Mouse (Mus musculus) forebrain, postnatal 0 days (tissue): ENCODE results near the gene Fars2. TPM values are rescaled to one million over a fixed set of nuclear protein-coding genes. Genes with fewer than 3 reads are reported as not detected.

ENCODE experiments used
- ATAC-seq: fragments of 200-750 bp; cut with Nextera tagmentation; 2 replicates; pipeline ENCODE4 v1.8.0; 2017; ENCODE audit warnings: mild to moderate bottlenecking, moderate library complexity
- DNase-seq: peaks from one replicate; pipeline ENCODE4 v3.0.0-alpha.2; 2015
- H3K27ac ChIP-seq: fragments of 300-500 bp; sonication (generic); 2 replicates; pipeline ENCODE4 v1.5.1; 2014; ENCODE audit warnings: low read depth, mild to moderate bottlenecking, antibody characterized with exemption, low read length, moderate library complexity, mixed read lengths
- H3K27me3 ChIP-seq: fragments of 300-500 bp; sonication (generic); 2 replicates; pipeline ENCODE4 v1.6.1; 2014; ENCODE audit warnings: mild to moderate bottlenecking, low read length, mixed read lengths; ENCODE audit not compliant: insufficient read depth
- H3K36me3 ChIP-seq: fragments of 300-500 bp; sonication (generic); 2 replicates; pipeline ENCODE4 v1.6.1; 2014; ENCODE audit warnings: mild to moderate bottlenecking, moderate library complexity; ENCODE audit not compliant: insufficient read depth
- H3K4me1 ChIP-seq: fragments of 300-500 bp; sonication (generic); 2 replicates; pipeline ENCODE4 v1.6.1; 2014; ENCODE audit warnings: antibody characterized with exemption; ENCODE audit not compliant: insufficient read depth
- H3K4me2 ChIP-seq: fragments of 300-500 bp; sonication (generic); 2 replicates; pipeline ENCODE4 v1.6.1; 2014; ENCODE audit warnings: low read depth, mild to moderate bottlenecking, moderate library complexity
- H3K4me3 ChIP-seq: fragments of 300-500 bp; sonication (generic); 2 replicates; pipeline ENCODE4 v1.5.1; 2014; ENCODE audit warnings: low read depth, low read length, mixed read lengths
- H3K9ac ChIP-seq: fragments of 300-500 bp; sonication (generic); 2 replicates; pipeline ENCODE4 v1.6.1; 2014; ENCODE audit warnings: mild to moderate bottlenecking
- H3K9me3 ChIP-seq: fragments of 300-500 bp; sonication (generic); 2 replicates; pipeline ENCODE4 v1.6.1; 2016; ENCODE audit warnings: low read length
- CTCF ChIP-seq: sonication (generic); IDR thresholded peaks from 2 replicates; pipeline ENCODE4 v1.5.1; 2016; ENCODE audit warnings: antibody characterized with exemption, control low read depth, low read depth
- WGBS: fragments of 180-500 bp; shearing (Covaris S2); extraction: QIAGEN DNeasy Blood & Tissue Kit; methylation state at CpG from one replicate; pipeline ENCODE4 v1.1.7; 2014; 5-methylcytosine and 5-hydroxymethylcytosine counted together
- polyA plus RNA-seq: library from polyadenylated mRNA; unstranded; fragments of >200 nt; fragmentation: Nextera tagmentation; extraction: Ambion mirVana; gene quantifications from 2 replicates; pipeline ENCODE4 v1.2.1, GENCODE M21; 2015
- total RNA-seq: library from RNA; depleted of rRNA; stranded (reverse); fragments of >200 nt; gene quantifications from 2 replicates; pipeline ENCODE4 v1.2.3, GENCODE M21; 2014

The Fars2 gene
- total and polyA plus RNA-seq, 2 experiments from 2014 or later: 29.9 to 35.5 TPM

- no peak overlapping the region for H3K27ac ChIP-seq
- no peaks in the 10 kb centered on the region for H3K4me1 ChIP-seq
- no peaks in the 10 kb centered on the region for H3K9me3 ChIP-seq
- no peak for TF ChIP-seq CTCF
- H3K4me3 ChIP-seq: no peak overlapping the region
- DNase-seq (no peak), ATAC-seq (no peak)
- H3K36me3 ChIP-seq: no peaks in the 10 kb centered on the region
- whole genome bisulfite sequencing: 70% methylated on average over 4 of the region's 4 CpGs
- H3K9ac ChIP-seq: no peak overlapping the region
- H3K27me3 ChIP-seq: no peaks in the 10 kb centered on the region
- H3K4me2 ChIP-seq: no peak overlapping the region
Observed at GRCm38 (mm10) chr13:36500370-36500905, 383.2 kb downstream of the Fars2 start.

- no peak overlapping the region for H3K27ac ChIP-seq
- DNase-seq (no peak), ATAC-seq (no peak)
- H3K36me3 ChIP-seq: no peaks in the 10 kb centered on the region
- H3K27me3 ChIP-seq: no peaks in the 10 kb centered on the region
- H3K9me3 ChIP-seq: no peaks in the 10 kb centered on the region
- no peak for TF ChIP-seq CTCF
- H3K9ac ChIP-seq: no peak overlapping the region
- no peaks in the 10 kb centered on the region for H3K4me1 ChIP-seq
- 81% methylated on average over 3 of the region's 3 CpGs for WGBS
- H3K4me2 ChIP-seq: no peak overlapping the region
- H3K4me3 ChIP-seq: no peak overlapping the region
Observed at GRCm38 (mm10) chr13:36503551-36503950, 386.3 kb downstream of the Fars2 start.

GRCm38 (mm10) chr13:36503991-36504390 is 386.8 kb downstream of the Fars2 start:
- WGBS: 87% methylated on average over 7 of the region's 7 CpGs

GRCm38 (mm10) chr13:36505730-36506129 is 388.5 kb downstream of the Fars2 start:
- H3K4me3 ChIP-seq: no peak overlapping the region
- 86% methylated on average over 6 of the region's 6 CpGs for WGBS
- H3K4me1 ChIP-seq: no peaks in the 10 kb centered on the region
- no peak for TF ChIP-seq CTCF
- H3K9ac ChIP-seq: no peak overlapping the region
- no peaks in the 10 kb centered on the region for H3K27me3 ChIP-seq
- H3K36me3 ChIP-seq: no peaks in the 10 kb centered on the region
- no peak overlapping the region for H3K27ac ChIP-seq
- ATAC-seq (no peak), DNase-seq (no peak)
- no peaks in the 10 kb centered on the region for H3K9me3 ChIP-seq
- H3K4me2 ChIP-seq: no peak overlapping the region

More at GRCm38 (mm10) chr13:36503991-36504390, 386.8 kb downstream of the Fars2 start:
- ATAC-seq (no peak), DNase-seq (no peak)
- TF ChIP-seq CTCF: no peak
- no peaks in the 10 kb centered on the region for H3K27me3 ChIP-seq
- no peaks in the 10 kb centered on the region for H3K4me1 ChIP-seq
- H3K36me3 ChIP-seq: no peaks in the 10 kb centered on the region
- H3K9ac ChIP-seq: no peak overlapping the region
- no peak overlapping the region for H3K27ac ChIP-seq
- no peaks in the 10 kb centered on the region for H3K9me3 ChIP-seq
- H3K4me2 ChIP-seq: no peak overlapping the region
- H3K4me3 ChIP-seq: no peak overlapping the region

- 61% methylated on average over 5 of the region's 5 CpGs for WGBS
- 0 out of 2 replicates have a peak, but pooled peaks have one; percentile 12 for ATAC-seq
- no peaks in the 10 kb centered on the region for H3K9me3 ChIP-seq
- H3K27me3 ChIP-seq: no peaks in the 10 kb centered on the region
- H3K4me2 ChIP-seq: no peak overlapping the region
- no peak overlapping the region for H3K4me3 ChIP-seq
- no peak overlapping the region for H3K9ac ChIP-seq
- H3K4me1 ChIP-seq: no peaks in the 10 kb centered on the region
- no peaks in the 10 kb centered on the region for H3K36me3 ChIP-seq
- H3K27ac ChIP-seq: no peak overlapping the region
- TF ChIP-seq CTCF: 0 out of 2 replicates have a peak, but pooled peaks have one; percentile 12
- DNase-seq: peak; percentile 27
Observed at GRCm38 (mm10) chr13:36506315-36506714, 389.1 kb downstream of the Fars2 start.

- ATAC-seq (no peak), DNase-seq (no peak)
- Histone ChIP-seq H3K4me3 (no peak overlapping the region), H3K9ac (no peak overlapping the region), H3K9me3 (no peaks in the 10 kb centered on the region), H3K4me1 (no peaks in the 10 kb centered on the region), H3K27ac (no peak overlapping the region), H3K4me2 (no peak overlapping the region), H3K27me3 (no peaks in the 10 kb centered on the region), H3K36me3 (no peaks in the 10 kb centered on the region)
- WGBS: 33% methylated on average over 2 of the region's 2 CpGs
- no peak for TF ChIP-seq CTCF
Observed at GRCm38 (mm10) chr13:36510161-36510560, 392.9 kb downstream of the Fars2 start.

GRCm38 (mm10) chr13:36513126-36513525 is 395.9 kb downstream of the Fars2 start:
- no peaks in the 10 kb centered on the region for H3K36me3 ChIP-seq

More at GRCm38 (mm10) chr13:36513126-36513525, 395.9 kb downstream of the Fars2 start:
- Histone ChIP-seq H3K27ac (no peak overlapping the region), H3K4me2 (no peak overlapping the region), H3K27me3 (no peaks in the 10 kb centered on the region), H3K4me3 (no peak overlapping the region), H3K9me3 (no peaks in the 10 kb centered on the region), H3K4me1 (peaks cover 4% of the 10 kb centered on the region; the same call in 1 of the 2 replicates), H3K9ac (no peak overlapping the region)
- 61% methylated on average over 1 of the region's 1 CpGs for WGBS
- no peak for TF ChIP-seq CTCF
- DNase-seq (no peak), ATAC-seq (no peak)
